Mouse (Mus musculus) intestine, embryonic 14.5 days (tissue): Measurements from ENCODE around the gene Rps6kl1. TPM values are rescaled to one million over a fixed set of nuclear protein-coding genes. Genes with fewer than 3 reads are reported as not detected.

Experiments
- ATAC-seq: fragments of 200-750 bp; cut with Nextera tagmentation; replicated peaks from 2 replicates; pipeline ENCODE4 v1.8.0; 2017; ENCODE audit warnings: low read depth, moderate number of reproducible peaks, moderate TSS enrichment, moderate library complexity; ENCODE audit not compliant: low FRiP score, low TSS enrichment
- DNase-seq: peaks from one replicate; pipeline ENCODE4 v3.0.0-alpha.2; 2018; ENCODE audit warnings: low spot score
- H3K27ac ChIP-seq: fragments of 300-500 bp; sonication (generic); 2 replicates; pipeline ENCODE4 v1.5.1; 2014; ENCODE audit warnings: low read depth, mild to moderate bottlenecking, control low read depth
- H3K27me3 ChIP-seq: fragments of 300-500 bp; sonication (generic); replicated peaks from 2 replicates; pipeline ENCODE4 v1.6.1; 2014; ENCODE audit warnings: low read length, control low read depth; ENCODE audit not compliant: control insufficient read depth, insufficient read depth
- H3K36me3 ChIP-seq: fragments of 300-500 bp; sonication (generic); 2 replicates; pipeline ENCODE4 v1.6.1; 2014; ENCODE audit warnings: low read length, control low read depth; ENCODE audit not compliant: control insufficient read depth, insufficient read depth
- H3K4me1 ChIP-seq: fragments of 300-500 bp; sonication (generic); replicated peaks from 2 replicates; pipeline ENCODE4 v1.6.1; 2014; ENCODE audit warnings: low read length, control low read depth, mixed read lengths; ENCODE audit not compliant: control insufficient read depth, insufficient read depth
- H3K4me2 ChIP-seq: fragments of 300-500 bp; sonication (generic); 2 replicates; pipeline ENCODE4 v1.6.1; 2014; ENCODE audit warnings: low read length
- H3K4me3 ChIP-seq: fragments of 300-500 bp; sonication (generic); 2 replicates; pipeline ENCODE4 v1.5.1; 2014; ENCODE audit warnings: low read depth, low read length, control low read depth, mixed read lengths
- H3K9ac ChIP-seq: fragments of 300-500 bp; sonication (generic); 2 replicates; pipeline ENCODE4 v1.6.1; 2014; ENCODE audit warnings: mild to moderate bottlenecking, low read length
- H3K9me3 ChIP-seq: fragments of 300-500 bp; sonication (generic); 2 replicates; pipeline ENCODE4 v1.6.1; 2016; ENCODE audit warnings: low read length, control low read depth; ENCODE audit not compliant: control insufficient read depth
- WGBS: fragments of 180-500 bp; shearing (Covaris S2); extraction: QIAGEN DNeasy Blood & Tissue Kit; methylation state at CpG from one replicate; pipeline ENCODE4 v1.1.7; 2014; 5-methylcytosine and 5-hydroxymethylcytosine counted together
- polyA plus RNA-seq: library from polyadenylated mRNA; unstranded; fragments of >200 nt; fragmentation: Nextera tagmentation; extraction: Ambion mirVana; gene quantifications from 2 replicates; pipeline ENCODE4 v1.2.1, GENCODE M21; 2014

Gene Rps6kl1
- polyA plus RNA-seq, 1 experiment from 2014 or later = 2.9 TPM

DNA sequence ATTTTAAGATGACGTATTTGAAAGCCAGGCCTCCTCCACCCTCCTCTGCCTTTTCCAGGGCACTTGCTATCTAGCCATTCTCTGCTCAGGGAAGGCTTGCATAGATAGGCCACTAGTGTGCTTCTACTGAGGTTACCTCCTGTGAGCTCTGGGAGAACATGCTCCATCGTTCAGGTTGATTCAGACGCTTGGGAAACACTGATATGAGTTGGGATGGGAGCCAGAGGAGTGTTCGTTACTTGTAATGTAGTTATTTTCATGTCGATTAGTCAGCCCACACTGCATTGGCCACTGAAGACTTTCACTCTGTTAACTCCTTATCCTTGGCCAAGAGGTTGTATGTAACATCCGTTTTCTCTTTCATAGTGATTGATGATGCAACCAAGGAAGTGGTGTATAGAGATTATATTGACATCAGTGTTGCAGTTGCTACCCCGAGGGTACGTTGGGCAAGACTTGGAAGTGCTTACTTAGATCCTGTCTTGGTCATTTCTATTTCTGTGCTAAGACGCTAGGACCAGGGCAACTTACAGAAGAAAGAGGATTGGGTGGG, 21.6 kb downstream of the Rps6kl1 start:
- Histone ChIP-seq H3K4me3 (no peak overlapping the region), H3K27me3 (no peaks in the 10 kb centered on the region), H3K9me3 (no peaks in the 10 kb centered on the region), H3K4me1 (no peaks in the 10 kb centered on the region), H3K27ac (no peak overlapping the region), H3K9ac (no peak overlapping the region), H3K36me3 (peaks cover 94% of the 10 kb centered on the region), H3K4me2 (no peak overlapping the region)
- ATAC-seq (no peak), DNase-seq (no peak)
- 93% methylated on average over 9 of the region's 9 CpGs for WGBS

DNA sequence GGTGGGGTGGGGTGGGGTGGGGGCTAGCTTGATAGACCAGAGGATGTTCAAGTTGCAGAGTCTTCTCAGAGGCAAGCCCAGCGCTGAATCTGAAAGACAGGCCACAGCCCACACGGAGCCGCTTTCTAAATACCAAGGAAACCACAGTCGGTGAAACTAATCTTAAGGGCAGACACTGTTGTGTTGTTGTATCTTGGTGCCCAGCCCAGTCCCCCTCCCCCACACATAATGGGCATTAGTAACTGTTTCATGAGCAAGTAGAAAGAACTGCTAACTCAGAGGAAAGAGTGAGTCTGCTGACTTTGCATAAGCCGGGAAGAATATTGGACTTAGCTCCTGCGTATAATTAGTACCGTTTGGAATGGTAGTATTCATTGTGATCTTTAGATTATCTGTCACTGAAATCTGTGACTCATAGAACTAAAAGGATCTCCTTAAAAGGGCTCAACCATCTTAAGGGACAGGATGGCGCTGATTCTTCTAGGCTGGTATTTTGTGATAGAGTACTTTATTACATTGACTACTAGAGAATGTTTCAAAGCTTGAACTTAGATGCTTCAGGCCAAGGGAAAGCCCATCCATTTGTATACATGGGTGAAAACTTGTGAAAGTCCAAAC, 24.0 kb downstream of the Rps6kl1 start:
- Histone ChIP-seq H3K4me1 (no peaks in the 10 kb centered on the region), H3K27ac (no peak overlapping the region), H3K4me3 (no peak overlapping the region), H3K27me3 (no peaks in the 10 kb centered on the region), H3K9ac (no peak overlapping the region), H3K36me3 (peaks cover 94% of the 10 kb centered on the region), H3K9me3 (no peaks in the 10 kb centered on the region), H3K4me2 (no peak overlapping the region)
- ATAC-seq (no peak), DNase-seq (no peak)
- WGBS = 88% methylated on average over 8 of the region's 8 CpGs

DNA sequence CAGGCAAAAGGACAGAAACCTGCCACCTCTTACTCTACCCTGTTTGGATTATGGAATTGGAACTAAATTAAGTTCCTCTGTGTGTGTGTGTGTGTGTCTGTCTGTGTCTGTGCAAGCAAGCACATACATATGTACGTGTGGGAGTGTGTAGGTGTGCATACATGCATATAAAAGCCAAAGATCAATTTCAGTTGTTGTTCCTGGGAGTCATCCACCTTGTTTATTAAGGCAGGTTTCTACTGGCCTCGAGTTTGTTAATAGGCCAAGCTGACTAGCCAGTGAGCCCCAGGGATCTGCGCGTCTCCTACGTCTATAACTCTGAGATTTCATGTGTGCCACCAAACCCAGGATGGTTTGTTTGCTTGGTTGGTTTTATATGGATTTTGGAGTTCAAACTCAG, 26.3 kb downstream of the Rps6kl1 start:
- H3K4me1 ChIP-seq = no peaks in the 10 kb centered on the region
- no peak overlapping the region for H3K4me2 ChIP-seq
- no peaks in the 10 kb centered on the region for H3K9me3 ChIP-seq
- ATAC-seq (no peak), DNase-seq (no peak)
- no peak overlapping the region for H3K4me3 ChIP-seq
- H3K36me3 ChIP-seq = peaks cover 97% of the 10 kb centered on the region
- H3K9ac ChIP-seq = no peak overlapping the region
- H3K27me3 ChIP-seq = no peaks in the 10 kb centered on the region
- 97% methylated on average over 5 of the region's 5 CpGs for WGBS
- H3K27ac ChIP-seq = no peak overlapping the region

DNA sequence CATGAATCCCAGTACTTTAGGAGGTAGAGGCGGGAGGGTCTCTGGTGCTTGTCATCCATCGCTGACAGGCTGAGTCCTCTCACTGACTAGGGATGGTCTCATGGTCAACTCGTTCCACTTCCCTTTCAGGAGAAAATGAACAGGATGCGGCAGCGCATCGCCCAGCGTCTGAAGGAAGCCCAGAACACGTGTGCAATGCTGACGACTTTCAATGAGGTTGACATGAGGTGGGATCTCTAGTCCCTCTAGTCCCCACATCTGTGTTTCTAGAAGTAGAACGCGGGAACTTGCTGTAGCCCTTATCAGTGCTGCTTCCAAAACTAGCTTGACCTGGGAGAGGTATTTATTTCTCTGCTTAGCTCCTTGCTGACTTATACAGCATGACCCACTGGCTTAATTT, 27.4 kb downstream of the Rps6kl1 start:
- H3K36me3 ChIP-seq = peaks cover 99% of the 10 kb centered on the region
- H3K4me1 ChIP-seq = no peaks in the 10 kb centered on the region
- H3K4me3 ChIP-seq = no peak overlapping the region
- no peaks in the 10 kb centered on the region for H3K9me3 ChIP-seq
- no peak overlapping the region for H3K27ac ChIP-seq
- WGBS = 94% methylated on average over 11 of the region's 11 CpGs
- DNase-seq (no peak), ATAC-seq (no peak)
- no peaks in the 10 kb centered on the region for H3K27me3 ChIP-seq
- no peak overlapping the region for H3K4me2 ChIP-seq
- H3K9ac ChIP-seq = no peak overlapping the region

DNA sequence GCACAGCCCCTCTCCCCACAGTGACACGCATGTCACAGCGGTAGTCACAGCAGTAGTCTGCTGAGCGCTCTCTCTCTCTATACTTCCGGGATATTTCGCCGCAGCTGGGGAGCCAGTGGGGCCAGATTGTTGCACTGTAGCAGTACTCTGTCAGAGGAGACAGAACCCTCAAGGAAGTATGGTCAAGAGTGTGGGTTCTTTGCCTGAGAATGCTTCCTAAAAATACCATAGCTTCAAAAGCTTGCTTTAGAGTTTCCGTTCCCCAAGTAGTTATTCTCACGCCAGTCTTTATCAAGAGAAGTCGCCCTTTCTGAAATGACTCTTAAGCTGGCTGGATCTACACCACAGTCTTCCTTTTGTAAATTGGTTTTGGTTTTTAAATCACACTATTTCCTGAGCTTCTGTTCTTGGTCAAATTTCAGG, 27.9 kb downstream of the Rps6kl1 start:
- ATAC-seq = no peak
- H3K4me3 ChIP-seq = no peak overlapping the region
- H3K4me1 ChIP-seq = no peaks in the 10 kb centered on the region
- 98% methylated on average over 9 of the region's 9 CpGs for WGBS
- no peaks in the 10 kb centered on the region for H3K9me3 ChIP-seq
- DNase-seq = no peak
- peaks cover 99% of the 10 kb centered on the region for H3K36me3 ChIP-seq
- H3K27ac ChIP-seq = no peak overlapping the region
- H3K4me2 ChIP-seq = no peak overlapping the region
- H3K27me3 ChIP-seq = no peaks in the 10 kb centered on the region
- H3K9ac ChIP-seq = no peak overlapping the region

DNA sequence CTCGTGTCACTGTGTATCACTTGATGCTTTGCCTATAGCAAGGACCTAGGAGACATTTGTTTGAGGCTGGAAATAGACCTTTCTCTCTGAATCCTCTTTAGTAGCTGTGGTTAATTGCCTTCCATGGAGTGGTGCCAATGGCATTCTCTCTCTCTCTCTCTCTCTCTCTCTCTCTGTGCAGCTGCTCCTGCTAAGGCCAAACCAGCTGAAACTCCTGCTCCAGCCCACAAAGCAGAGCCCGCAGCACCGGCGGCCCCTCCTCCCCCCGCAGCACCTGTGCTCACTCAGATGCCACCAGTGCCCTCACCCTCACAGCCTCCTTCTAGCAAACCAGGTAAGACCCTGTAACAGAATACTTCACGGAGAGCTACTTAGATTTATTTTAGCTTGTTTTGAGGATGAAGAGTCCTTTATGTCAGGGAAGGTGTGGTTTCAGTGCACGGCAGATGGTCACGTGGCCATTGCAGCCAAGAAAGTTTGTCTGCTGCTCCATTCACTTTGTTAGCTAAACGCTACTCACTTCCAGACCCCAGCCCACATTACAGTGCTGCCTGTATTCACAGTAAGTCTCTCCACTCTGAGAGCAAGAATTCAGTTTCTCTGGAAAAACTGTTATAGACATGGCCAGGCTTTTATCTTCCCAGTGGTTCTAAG, 29.1 kb downstream of the Rps6kl1 start:
- Histone ChIP-seq H3K27ac (no peak overlapping the region), H3K9ac (no peak overlapping the region), H3K27me3 (no peaks in the 10 kb centered on the region), H3K4me1 (no peaks in the 10 kb centered on the region), H3K9me3 (no peaks in the 10 kb centered on the region), H3K4me2 (no peak overlapping the region), H3K36me3 (peaks cover 98% of the 10 kb centered on the region), H3K4me3 (no peak overlapping the region)
- no peak for ATAC-seq
- WGBS = 90% methylated on average over 9 of the region's 9 CpGs
- no peak for DNase-seq

DNA sequence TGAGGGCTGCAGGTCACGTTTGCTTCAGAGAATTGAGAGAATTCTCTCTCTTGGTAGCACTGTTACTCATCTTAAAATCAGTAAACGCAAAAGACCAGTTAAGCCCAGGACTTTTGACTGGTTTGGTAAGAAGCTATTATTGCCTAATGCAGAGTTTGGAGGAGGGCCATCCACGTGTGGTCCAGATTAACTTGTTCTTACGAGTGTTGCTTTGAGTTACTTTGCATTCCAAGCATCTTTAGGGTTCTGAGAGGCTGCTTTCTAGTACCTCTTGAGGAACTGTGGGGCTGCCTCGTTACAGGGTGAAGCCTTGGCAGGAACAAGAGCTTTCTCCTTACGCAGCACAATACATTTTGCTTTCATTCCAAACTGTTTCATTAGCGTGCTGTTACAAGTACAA, 35.4 kb downstream of the Rps6kl1 start:
- ATAC-seq = no peak
- DNase-seq = no peak
- H3K27ac ChIP-seq = no peak overlapping the region
- peaks cover 15% of the 10 kb centered on the region for H3K4me1 ChIP-seq
- H3K27me3 ChIP-seq = no peaks in the 10 kb centered on the region
- H3K36me3 ChIP-seq = peaks cover 51% of the 10 kb centered on the region
- no peak overlapping the region for H3K4me3 ChIP-seq
- H3K4me2 ChIP-seq = no peak overlapping the region
- no peak overlapping the region for H3K9ac ChIP-seq
- 83% methylated on average over 7 of the region's 7 CpGs for WGBS
- H3K9me3 ChIP-seq = no peaks in the 10 kb centered on the region

DNA sequence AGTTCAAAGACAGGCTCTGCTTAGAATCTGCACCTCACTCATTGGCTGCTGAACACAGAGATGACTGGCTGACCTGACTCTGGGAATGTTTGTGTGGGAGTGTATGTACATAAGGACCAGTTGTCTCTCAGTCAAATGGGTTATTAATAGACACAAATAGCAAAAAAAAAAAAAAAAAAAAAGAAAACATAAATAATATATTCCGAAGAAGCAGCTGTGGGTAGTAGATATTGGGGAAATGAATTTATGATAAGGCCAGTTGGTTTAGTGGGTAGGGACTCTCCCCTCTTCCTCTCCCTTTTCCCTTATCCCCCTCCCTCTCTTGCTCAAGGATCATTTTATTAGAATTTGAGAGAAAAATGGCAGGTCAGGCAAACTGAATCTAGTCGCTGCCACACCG, 37.1 kb downstream of the Rps6kl1 start:
- DNase-seq = no peak
- Histone ChIP-seq H3K27ac (no peak overlapping the region), H3K9ac (no peak overlapping the region), H3K4me3 (no peak overlapping the region), H3K27me3 (no peaks in the 10 kb centered on the region), H3K9me3 (no peaks in the 10 kb centered on the region), H3K4me1 (peaks cover 22% of the 10 kb centered on the region), H3K4me2 (no peak overlapping the region), H3K36me3 (peaks cover 33% of the 10 kb centered on the region)
- ATAC-seq = no peak
- 94% methylated on average over 3 of the region's 3 CpGs for WGBS

DNA sequence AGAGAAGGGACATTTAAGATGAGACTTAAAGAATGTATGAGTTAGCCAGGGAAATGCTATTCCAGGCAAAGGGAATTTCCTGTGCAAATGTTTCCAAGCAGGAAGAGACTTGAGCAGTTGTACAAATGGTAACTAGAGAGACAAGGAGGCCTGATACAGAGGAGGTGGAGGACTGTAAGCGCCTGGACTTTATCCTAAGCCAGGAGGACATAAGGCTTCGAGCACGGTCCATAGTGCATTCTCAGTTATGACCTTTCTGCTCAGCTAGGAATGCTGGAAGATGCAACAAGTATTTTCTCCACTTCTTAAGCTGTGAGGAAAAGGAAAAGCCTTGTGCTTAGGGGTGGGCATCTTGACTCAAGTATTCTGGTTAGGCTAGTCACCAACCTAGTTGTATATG, 37.7 kb downstream of the Rps6kl1 start:
- peaks cover 27% of the 10 kb centered on the region for H3K36me3 ChIP-seq
- ATAC-seq (no peak), DNase-seq (no peak)
- no peak overlapping the region for H3K4me3 ChIP-seq
- no peak overlapping the region for H3K9ac ChIP-seq
- 84% methylated on average over 3 of the region's 3 CpGs for WGBS
- peaks cover 22% of the 10 kb centered on the region for H3K4me1 ChIP-seq
- no peaks in the 10 kb centered on the region for H3K9me3 ChIP-seq
- no peak overlapping the region for H3K27ac ChIP-seq
- no peaks in the 10 kb centered on the region for H3K27me3 ChIP-seq
- no peak overlapping the region for H3K4me2 ChIP-seq
